Mouse (Mus musculus) gastrocnemius, postnatal 14 days (tissue): ENCODE results near the gene Emid1. TPM values are rescaled to one million over a fixed set of nuclear protein-coding genes. Genes with fewer than 3 reads are reported as not detected.
"Not testable (repeated sequence)": the region's sequence is repeated elsewhere in the genome, so short reads cannot be mapped to it uniquely, and the experiment has no call there.

ENCODE experiments used
- DNase-seq: peaks from one replicate; pipeline ENCODE4 v3.0.0; 2021; ENCODE audit warnings: mixed read lengths
- intact Hi-C: fragments of 180-260 bp; cut with DNase I; formaldehyde crosslinking; loops from one replicate; pipeline ENCODE4 v1.15.1; 2025; ENCODE audit warnings: low total_unique reads
- total RNA-seq, 2 experiments: library from RNA; stranded (reverse); gene quantifications; 2 replicates each; pipeline ENCODE4 v1.2.3; 2021

Gene Emid1
- total RNA-seq, 2 experiments from 2014 or later, result 11.9 to 15.8 TPM

GRCm38 (mm10) chr11:5129035-5129480 lies 23.0 kb downstream of the Emid1 start:
- intact Hi-C loops, result no loop called here
- no peak for DNase-seq

GRCm38 (mm10) chr11:5125713-5126112 lies 26.3 kb downstream of the Emid1 start:
- no peak for DNase-seq
- intact Hi-C loops, result no loop called here

- intact Hi-C loops, result loop anchor here (10.0 kb wide), 1 partner anchor 150 kb away; the partner anchor contains the start of gene Kremen1
Measured at GRCm38 (mm10) chr11:5114931-5115581, 37.0 kb downstream of the Emid1 start.

GRCm38 (mm10) chr11:5113645-5114044 lies 38.4 kb downstream of the Emid1 start:
- no peak for DNase-seq
- intact Hi-C loops, result loop anchor here (10.0 kb wide), 1 partner anchor 151 kb away; the partner anchor contains the start of gene Kremen1

More at GRCm38 (mm10) chr11:5114931-5115581, 37.0 kb downstream of the Emid1 start:
- peak; percentile 84 for DNase-seq

GRCm38 (mm10) chr11:5109441-5109840 lies 42.6 kb downstream of the Emid1 start:
- DNase-seq, result no peak
- intact Hi-C loops, result no loop called here

GRCm38 (mm10) chr11:5103986-5104509 lies 48.0 kb downstream of the Emid1 start:
- no peak for DNase-seq
- intact Hi-C loops, result no loop called here

GRCm38 (mm10) chr11:5102384-5102783 lies 49.7 kb downstream of the Emid1 start:
- no peak for DNase-seq
- intact Hi-C loops, result no loop called here

GRCm38 (mm10) chr11:5101641-5102040 lies 50.4 kb downstream of the Emid1 start:
- intact Hi-C loops, result no loop called here
- no peak for DNase-seq

- DNase-seq, result no peak
Measured at GRCm38 (mm10) chr11:5100801-5101200, 51.3 kb downstream of the Emid1 start.

GRCm38 (mm10) chr11:5100283-5100682 lies 51.8 kb downstream of the Emid1 start:
- DNase-seq, result no peak
- intact Hi-C loops, result no loop called here

More at GRCm38 (mm10) chr11:5100801-5101200, 51.3 kb downstream of the Emid1 start:
- intact Hi-C loops, result no loop called here

- intact Hi-C loops, result no loop called here
- peak; percentile 85 for DNase-seq
Measured at GRCm38 (mm10) chr11:5099576-5100183, 52.4 kb downstream of the Emid1 start.

GRCm38 (mm10) chr11:5098736-5099542 lies 53.1 kb downstream of the Emid1 start, which contains the start of the genes Rhbdd3 and Ewsr1:
Gene Rhbdd3, plus strand, starts transcription at chr11:5098926.
Gene Ewsr1, minus strand, starts transcription at chr11:5099266.
- DNase-seq, result peak; percentile 97
- intact Hi-C loops, result no loop called here

GRCm38 (mm10) chr11:5098035-5098735 lies 53.9 kb downstream of the Emid1 start:
- intact Hi-C loops, result no loop called here
- no peak for DNase-seq

GRCm38 (mm10) chr11:5096480-5097020 lies 55.5 kb downstream of the Emid1 start:
- no peak for DNase-seq
- intact Hi-C loops, result no loop called here

- DNase-seq, result no peak
- intact Hi-C loops, result no loop called here
Measured at GRCm38 (mm10) chr11:5095877-5096276, 56.2 kb downstream of the Emid1 start.

- intact Hi-C loops, result no loop called here
- DNase-seq, result no peak
Measured at GRCm38 (mm10) chr11:5091706-5092105, 60.4 kb downstream of the Emid1 start.

- intact Hi-C loops, result no loop called here
- DNase-seq, result no peak
Measured at GRCm38 (mm10) chr11:5089147-5089546, 62.9 kb downstream of the Emid1 start.

GRCm38 (mm10) chr11:5076843-5077242 lies 75.2 kb downstream of the Emid1 start:
- DNase-seq, intact Hi-C loops: not testable (repeated sequence)

- no peak for DNase-seq
- intact Hi-C loops, result no loop called here
Measured at GRCm38 (mm10) chr11:5075760-5076159, 76.3 kb downstream of the Emid1 start.
